Mouse (Mus musculus) midbrain, embryonic 15.5 days (tissue): ENCODE measurements around the gene Eps8l2. TPM values are rescaled to one million over a fixed set of nuclear protein-coding genes. Genes with fewer than 3 reads are reported as not detected.

ENCODE experiments used
- ATAC-seq: fragments of 200-750 bp; cut with Nextera tagmentation; replicated peaks from 2 replicates; pipeline ENCODE4 v1.8.0; 2017; ENCODE audit warnings: moderate TSS enrichment
- H3K27ac ChIP-seq: fragments of 300-500 bp; sonication (generic); 2 replicates; pipeline ENCODE4 v1.5.1; 2015; ENCODE audit warnings: mild to moderate bottlenecking, inconsistent platforms
- H3K27me3 ChIP-seq: fragments of 300-500 bp; sonication (generic); replicated peaks from 2 replicates; pipeline ENCODE4 v1.6.1; 2015; ENCODE audit warnings: inconsistent platforms
- H3K36me3 ChIP-seq: fragments of 300-500 bp; sonication (generic); replicated peaks from 2 replicates; pipeline ENCODE4 v1.6.1; 2015; ENCODE audit warnings: inconsistent platforms
- H3K4me1 ChIP-seq: fragments of 300-500 bp; sonication (generic); 2 replicates; pipeline ENCODE4 v1.6.1; 2015; ENCODE audit warnings: inconsistent platforms
- H3K4me2 ChIP-seq: fragments of 300-500 bp; sonication (generic); 2 replicates; pipeline ENCODE4 v1.6.1; 2015; ENCODE audit warnings: inconsistent platforms, mild to moderate bottlenecking, moderate library complexity
- H3K4me3 ChIP-seq: fragments of 300-500 bp; sonication (generic); 2 replicates; pipeline ENCODE4 v1.5.1; 2015; ENCODE audit warnings: mild to moderate bottlenecking, inconsistent platforms
- H3K9ac ChIP-seq: fragments of 300-500 bp; sonication (generic); 2 replicates; pipeline ENCODE4 v1.6.1; 2015; ENCODE audit warnings: mild to moderate bottlenecking, inconsistent platforms
- H3K9me3 ChIP-seq: fragments of 300-500 bp; sonication (generic); 2 replicates; pipeline ENCODE4 v1.6.1; 2016; ENCODE audit warnings: inconsistent platforms
- WGBS: fragments of 180-500 bp; shearing (Covaris S2); methylation state at CpG from one replicate; pipeline ENCODE4 v1.1.7; 2015; ENCODE audit warnings: mixed read lengths; 5-methylcytosine and 5-hydroxymethylcytosine counted together
- polyA plus RNA-seq: library from polyadenylated mRNA; unstranded; fragments of >200 nt; fragmentation: Nextera tagmentation; extraction: Ambion mirVana; gene quantifications from 2 replicates; pipeline ENCODE4 v1.2.1, GENCODE M21; 2015

Eps8l2 gene
- polyA plus RNA-seq, 1 experiment from 2014 or later: 0.66 TPM

GRCm38 (mm10) chr7:141379584-141379983 lies 40.9 kb downstream of the Eps8l2 start:
- no peaks in the 10 kb centered on the region for H3K9me3 ChIP-seq
- H3K4me3 ChIP-seq: no peak overlapping the region
- WGBS: 72% methylated on average over 4 of the region's 4 CpGs
- no peak overlapping the region for H3K9ac ChIP-seq
- H3K4me1 ChIP-seq: no peaks in the 10 kb centered on the region
- H3K36me3 ChIP-seq: no peaks in the 10 kb centered on the region
- H3K27me3 ChIP-seq: no peaks in the 10 kb centered on the region
- no peak overlapping the region for H3K27ac ChIP-seq
- ATAC-seq: no peak
- no peak overlapping the region for H3K4me2 ChIP-seq

- no peaks in the 10 kb centered on the region for H3K27me3 ChIP-seq
- H3K4me1 ChIP-seq: no peaks in the 10 kb centered on the region
- ATAC-seq: no peak
- H3K27ac ChIP-seq: no peak overlapping the region
- H3K4me3 ChIP-seq: no peak overlapping the region
- H3K9me3 ChIP-seq: no peaks in the 10 kb centered on the region
- H3K4me2 ChIP-seq: no peak overlapping the region
- WGBS: 77% methylated on average over 4 of the region's 4 CpGs
- H3K36me3 ChIP-seq: no peaks in the 10 kb centered on the region
- no peak overlapping the region for H3K9ac ChIP-seq
Observed at GRCm38 (mm10) chr7:141381068-141381835, 42.6 kb downstream of the Eps8l2 start.

GRCm38 (mm10) chr7:141387807-141388486 lies 49.3 kb downstream of the Eps8l2 start:
- H3K27me3 ChIP-seq: no peaks in the 10 kb centered on the region
- H3K9me3 ChIP-seq: no peaks in the 10 kb centered on the region
- H3K4me3 ChIP-seq: no peak overlapping the region
- no peak overlapping the region for H3K27ac ChIP-seq
- H3K4me1 ChIP-seq: peaks cover 10% of the 10 kb centered on the region
- H3K4me2 ChIP-seq: no peak overlapping the region
- no peak for ATAC-seq
- no peaks in the 10 kb centered on the region for H3K36me3 ChIP-seq
- WGBS: 59% methylated on average over 2 of the region's 2 CpGs
- H3K9ac ChIP-seq: no peak overlapping the region

- no peaks in the 10 kb centered on the region for H3K36me3 ChIP-seq
- H3K9ac ChIP-seq: no peak overlapping the region
- no peak for ATAC-seq
- H3K9me3 ChIP-seq: no peaks in the 10 kb centered on the region
- H3K4me2 ChIP-seq: no peak overlapping the region
- peaks cover 14% of the 10 kb centered on the region for H3K4me1 ChIP-seq
- WGBS: 67% methylated on average over 3 of the region's 3 CpGs
- H3K4me3 ChIP-seq: no peak overlapping the region
- H3K27me3 ChIP-seq: no peaks in the 10 kb centered on the region
- H3K27ac ChIP-seq: no peak overlapping the region
Observed at GRCm38 (mm10) chr7:141388487-141389109, 49.9 kb downstream of the Eps8l2 start.

GRCm38 (mm10) chr7:141390326-141391259 lies 51.9 kb downstream of the Eps8l2 start:
- H3K4me2 ChIP-seq: no peak overlapping the region
- no peaks in the 10 kb centered on the region for H3K27me3 ChIP-seq
- no peaks in the 10 kb centered on the region for H3K9me3 ChIP-seq
- no peaks in the 10 kb centered on the region for H3K36me3 ChIP-seq
- peaks cover 14% of the 10 kb centered on the region for H3K4me1 ChIP-seq
- no peak for ATAC-seq
- no peak overlapping the region for H3K9ac ChIP-seq
- 59% methylated on average over 9 of the region's 9 CpGs for WGBS
- H3K27ac ChIP-seq: no peak overlapping the region
- 0 out of 2 replicates have a peak overlapping the region, but pooled peaks have one; percentile 1 for H3K4me3 ChIP-seq

GRCm38 (mm10) chr7:141391625-141392551 lies 53.2 kb downstream of the Eps8l2 start, which contains the start of gene Taldo1:
Gene Taldo1, plus strand, starts transcription at chr7:141392199.
- H3K9me3 ChIP-seq: no peaks in the 10 kb centered on the region
- H3K36me3 ChIP-seq: peaks cover 3% of the 10 kb centered on the region; the same call in 1 of the 2 replicates
- H3K4me2 ChIP-seq: peak within 1 kb of the TSS; percentile 96
- no peaks in the 10 kb centered on the region for H3K27me3 ChIP-seq
- peak within 1 kb of the TSS; percentile 76 for H3K4me3 ChIP-seq
- peaks cover 14% of the 10 kb centered on the region for H3K4me1 ChIP-seq
- H3K9ac ChIP-seq: peak within 1 kb of the TSS; percentile 80
- peak within 1 kb of the TSS; percentile 85 for H3K27ac ChIP-seq
- peak; percentile 94 for ATAC-seq
- WGBS: under 1% methylated on average over 57 of the region's 57 CpGs

GRCm38 (mm10) chr7:141392552-141393222 lies 54.0 kb downstream of the Eps8l2 start:
- Histone ChIP-seq H3K4me1 (peaks cover 14% of the 10 kb centered on the region), H3K36me3 (peaks cover 3% of the 10 kb centered on the region), H3K27ac (peak overlapping the region; percentile 85), H3K27me3 (no peaks in the 10 kb centered on the region), H3K9ac (peak overlapping the region; percentile 80), H3K4me2 (peak overlapping the region; percentile 96), H3K4me3 (peak overlapping the region; percentile 76), H3K9me3 (no peaks in the 10 kb centered on the region)
- ATAC-seq: peak; percentile 62; the same call in 1 of the 2 replicates
- WGBS: 28% methylated on average over 9 of the region's 9 CpGs

GRCm38 (mm10) chr7:141394158-141394557 lies 55.5 kb downstream of the Eps8l2 start:
- ATAC-seq: no peak
- Histone ChIP-seq H3K4me3 (no peak overlapping the region), H3K9me3 (no peaks in the 10 kb centered on the region), H3K4me1 (peaks cover 14% of the 10 kb centered on the region), H3K27me3 (no peaks in the 10 kb centered on the region), H3K27ac (no peak overlapping the region), H3K4me2 (no peak overlapping the region), H3K9ac (no peak overlapping the region), H3K36me3 (peaks cover 6% of the 10 kb centered on the region)
- WGBS: 87% methylated on average over 7 of the region's 7 CpGs

GRCm38 (mm10) chr7:141394771-141395170 lies 56.1 kb downstream of the Eps8l2 start:
- Histone ChIP-seq H3K27ac (no peak overlapping the region), H3K27me3 (no peaks in the 10 kb centered on the region), H3K9ac (no peak overlapping the region), H3K9me3 (no peaks in the 10 kb centered on the region), H3K4me1 (peaks cover 14% of the 10 kb centered on the region), H3K36me3 (peaks cover 8% of the 10 kb centered on the region), H3K4me2 (no peak overlapping the region), H3K4me3 (no peak overlapping the region)
- 19% methylated on average over 6 of the region's 6 CpGs for WGBS
- ATAC-seq: no peak

- Histone ChIP-seq H3K9me3 (no peaks in the 10 kb centered on the region), H3K9ac (no peak overlapping the region), H3K4me2 (no peak overlapping the region), H3K27ac (no peak overlapping the region), H3K27me3 (no peaks in the 10 kb centered on the region), H3K4me3 (no peak overlapping the region), H3K36me3 (peaks cover 13% of the 10 kb centered on the region), H3K4me1 (peaks cover 14% of the 10 kb centered on the region)
- ATAC-seq: no peak
- 83% methylated on average over 1 of the region's 1 CpGs for WGBS
Observed at GRCm38 (mm10) chr7:141395348-141395747, 56.7 kb downstream of the Eps8l2 start.
